Mouse (Mus musculus): ENCODE results near the gene Cfap126.

Cfap126 gene

DNA sequence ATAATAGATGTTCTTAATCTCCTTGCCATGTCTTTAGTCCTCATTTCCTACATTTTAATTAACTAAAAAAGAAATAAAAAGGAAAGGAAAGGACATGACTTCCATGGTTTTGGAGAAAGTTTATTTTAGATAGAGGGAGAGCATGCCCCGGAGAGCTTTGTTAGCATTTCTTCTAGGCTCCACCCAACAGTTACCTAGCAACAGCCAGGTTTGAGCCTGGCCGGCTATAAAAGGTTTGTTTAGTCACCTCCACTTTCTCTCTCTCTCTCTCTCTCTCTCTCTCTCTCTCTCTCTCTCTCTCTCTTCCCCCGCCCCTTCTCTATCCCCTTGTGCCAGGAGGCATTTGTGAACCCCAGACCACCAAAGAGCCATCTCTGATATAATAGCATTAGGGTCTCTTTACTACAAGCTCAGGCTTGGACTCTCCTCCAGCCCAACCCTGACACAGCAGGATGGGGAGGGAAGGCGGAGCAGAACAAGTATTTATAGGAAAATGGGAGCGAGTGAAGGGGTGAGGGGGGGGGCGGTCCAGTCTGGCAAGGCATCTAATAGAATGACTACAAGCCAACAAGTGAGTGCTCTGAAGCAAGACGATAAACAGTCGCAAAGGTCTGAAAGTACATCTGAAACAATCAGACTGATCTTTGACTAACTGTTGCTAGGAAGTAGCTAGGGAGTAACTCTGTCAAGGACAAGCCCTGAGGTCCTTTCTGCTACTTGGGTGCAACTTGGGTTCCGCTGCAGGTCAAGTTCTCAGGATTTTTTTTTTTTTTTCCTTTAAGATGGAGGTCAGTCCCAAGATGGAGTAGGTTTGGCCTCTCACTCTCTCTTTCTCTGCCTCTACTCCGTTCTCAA is 17.4 kb upstream of the Cfap126 start:
- DNase-seq, result no peak

DNA sequence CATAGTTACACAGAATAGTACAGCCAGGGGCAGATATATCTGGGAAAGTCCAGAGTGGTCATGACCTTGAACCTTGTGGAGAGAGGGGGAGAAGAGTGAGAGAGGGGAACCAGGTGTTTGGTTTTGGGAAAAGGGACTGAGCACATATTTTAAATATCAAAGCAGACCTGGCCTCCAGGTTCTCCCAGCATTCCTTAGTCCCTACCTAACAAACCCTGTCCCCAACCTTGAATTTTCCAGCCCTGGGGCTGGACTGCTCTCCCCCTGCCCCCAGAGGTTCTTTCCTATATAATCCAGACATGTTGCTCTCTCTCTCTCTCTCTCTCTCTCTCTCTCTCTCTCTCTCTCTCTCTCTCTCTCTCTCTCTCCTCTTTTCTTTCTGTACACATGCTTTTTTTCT is 16.6 kb upstream of the Cfap126 start:
- DNase-seq, result no peak

DNA sequence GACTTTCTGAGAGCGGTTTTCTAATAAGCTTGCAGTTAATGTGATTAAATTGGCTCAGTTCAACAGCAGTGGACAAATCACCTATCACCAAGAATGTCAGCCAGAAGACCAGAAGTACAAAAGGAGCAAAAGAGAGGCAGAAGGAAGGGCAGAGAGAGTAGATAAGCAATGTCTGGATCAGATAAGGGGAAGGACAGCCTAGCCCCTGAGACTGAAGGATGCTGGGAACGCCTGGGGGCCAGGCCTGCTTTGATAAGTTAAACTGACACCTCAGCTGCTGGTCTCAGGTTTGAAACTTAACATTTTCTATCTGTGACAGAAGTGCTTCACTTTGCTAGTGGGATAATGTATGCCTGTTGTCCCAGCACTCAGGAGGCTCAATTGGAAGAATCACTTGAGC is 16.1 kb upstream of the Cfap126 start:
- DNase-seq, result no peak

DNA sequence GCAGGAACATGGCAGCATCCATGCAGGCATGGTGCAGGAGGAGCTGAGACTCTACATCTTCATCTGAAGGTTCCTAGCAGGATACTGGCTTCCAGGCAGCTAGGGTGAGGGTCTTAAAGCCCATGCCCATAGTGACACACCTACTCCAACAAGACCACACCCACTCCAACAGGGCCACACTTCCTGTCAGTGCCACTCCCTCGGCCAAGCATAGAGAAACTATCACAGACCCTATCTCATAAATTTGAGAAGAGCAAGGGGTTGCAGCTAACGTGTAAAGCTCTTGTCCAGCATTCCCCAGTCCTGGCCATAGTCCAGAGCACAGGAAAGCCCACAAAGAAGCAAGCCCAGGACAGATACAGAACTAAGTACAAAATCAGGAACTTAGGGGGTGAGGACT is 12.7 kb upstream of the Cfap126 start:
- DNase-seq, result no peak

DNA sequence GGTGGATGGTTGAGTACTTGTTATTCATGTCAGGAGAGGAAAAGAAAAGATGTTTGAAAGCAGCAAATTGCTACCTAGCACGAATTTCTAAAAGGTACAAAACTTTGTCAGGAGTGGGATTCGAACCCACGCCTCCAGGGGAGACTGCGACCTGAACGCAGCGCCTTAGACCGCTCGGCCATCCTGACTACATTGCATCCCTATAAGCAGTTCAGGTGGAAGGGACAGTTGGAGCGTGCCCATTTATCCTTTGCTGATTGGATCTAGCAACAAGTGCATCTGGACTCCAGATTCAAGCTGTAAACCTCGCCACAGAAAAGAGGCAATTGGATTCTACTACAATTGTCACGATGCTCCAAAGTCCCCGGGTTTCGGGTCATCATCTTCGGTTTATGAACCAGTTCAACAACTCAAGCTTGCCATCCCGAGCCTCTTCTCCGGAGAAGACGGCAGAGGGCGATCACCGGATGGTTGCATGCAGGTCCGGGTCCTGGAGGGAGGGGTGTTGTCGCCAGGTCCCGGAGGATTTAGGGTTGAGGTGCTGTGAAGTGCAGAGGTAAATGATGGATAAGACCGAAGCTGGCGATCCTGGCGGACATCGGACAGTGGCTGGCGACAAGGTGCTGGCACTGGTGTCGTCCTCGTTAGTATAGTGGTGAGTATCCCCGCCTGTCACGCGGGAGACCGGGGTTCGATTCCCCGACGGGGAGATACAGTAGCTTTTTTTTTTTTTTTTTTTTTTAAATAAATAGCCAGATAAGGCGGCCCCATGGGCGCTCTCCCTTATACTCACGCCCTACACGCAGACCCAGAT is 11.8 kb upstream of the Cfap126 start:
- peak; percentile 87 for DNase-seq

DNA sequence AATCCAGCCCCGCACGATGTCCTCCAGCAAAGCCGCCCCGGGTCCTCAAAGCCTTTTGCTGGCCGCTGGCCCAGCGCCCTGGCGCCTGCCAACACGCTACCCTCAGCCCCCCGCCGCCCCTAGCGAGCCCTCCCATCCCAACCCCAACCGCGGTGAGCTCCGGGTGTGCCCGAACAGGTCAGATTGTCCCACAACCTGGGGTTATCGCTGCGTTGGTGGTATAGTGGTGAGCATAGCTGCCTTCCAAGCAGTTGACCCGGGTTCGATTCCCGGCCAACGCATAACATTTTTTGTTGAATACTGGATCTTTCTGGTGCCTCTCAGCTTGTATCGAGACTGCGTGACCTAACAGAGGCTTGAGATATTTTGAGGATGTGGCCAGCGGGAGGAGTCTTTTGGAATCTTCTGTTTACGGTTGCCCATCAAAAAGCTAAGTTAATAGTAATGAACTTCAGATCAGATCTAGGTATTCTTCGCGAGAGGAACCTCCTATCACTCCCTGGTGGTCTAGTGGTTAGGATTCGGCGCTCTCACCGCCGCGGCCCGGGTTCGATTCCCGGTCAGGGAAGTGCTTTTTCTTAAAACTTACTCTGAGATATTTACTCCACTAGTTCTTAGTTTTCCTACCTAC is 11.1 kb upstream of the Cfap126 start:
- peak; percentile 88 for DNase-seq

DNA sequence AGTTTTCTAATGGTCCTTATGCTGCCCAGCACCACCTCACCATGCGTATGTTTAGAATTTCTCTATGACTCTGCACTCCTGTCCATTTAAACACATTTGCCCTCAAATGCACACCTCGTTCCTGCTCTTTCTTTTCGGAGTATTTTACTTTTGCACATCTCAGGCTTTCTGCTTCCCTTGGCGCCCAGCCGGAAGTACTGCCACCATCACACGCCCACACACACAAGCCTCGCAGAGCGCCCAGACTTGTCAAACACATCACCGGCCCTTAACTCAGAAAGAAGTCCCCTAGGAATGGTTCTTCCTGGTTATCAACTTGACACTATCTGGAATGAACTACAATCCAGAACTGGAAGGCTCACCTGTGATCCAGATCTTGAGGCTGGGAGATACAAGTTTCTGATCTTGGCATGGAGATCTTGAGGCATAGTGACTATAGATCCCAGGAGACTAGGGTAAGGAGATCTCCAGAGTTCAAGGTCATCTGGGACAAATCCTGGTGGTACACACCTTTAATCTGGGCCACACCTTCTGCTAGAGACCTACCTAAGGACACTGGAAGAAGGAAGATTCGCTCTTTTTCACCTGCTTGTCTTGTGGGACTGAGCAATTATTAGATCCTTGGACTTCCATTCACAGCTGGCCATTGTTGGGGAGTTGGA is 10.4 kb upstream of the Cfap126 start:
- no peak for DNase-seq

DNA sequence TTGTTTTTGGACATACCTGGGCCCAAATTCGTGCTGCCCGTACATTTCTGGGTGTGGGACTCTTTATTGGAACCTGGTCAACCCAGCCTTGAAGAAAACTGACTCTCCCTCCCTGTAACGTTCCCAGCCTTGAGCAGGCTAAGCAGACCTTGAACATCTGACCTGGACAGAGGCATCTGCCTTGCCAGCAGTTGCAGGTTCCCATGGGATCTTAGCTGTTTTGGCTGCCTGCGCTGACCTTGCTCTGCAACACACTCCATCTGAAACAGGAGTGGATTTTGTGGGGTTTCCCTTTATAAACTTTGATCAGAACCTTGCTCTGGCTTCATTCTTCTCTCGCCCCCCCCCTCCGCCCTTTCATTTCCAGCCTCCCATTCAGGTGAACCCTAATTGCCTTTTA is 8.5 kb upstream of the Cfap126 start:
- no peak for DNase-seq

DNA sequence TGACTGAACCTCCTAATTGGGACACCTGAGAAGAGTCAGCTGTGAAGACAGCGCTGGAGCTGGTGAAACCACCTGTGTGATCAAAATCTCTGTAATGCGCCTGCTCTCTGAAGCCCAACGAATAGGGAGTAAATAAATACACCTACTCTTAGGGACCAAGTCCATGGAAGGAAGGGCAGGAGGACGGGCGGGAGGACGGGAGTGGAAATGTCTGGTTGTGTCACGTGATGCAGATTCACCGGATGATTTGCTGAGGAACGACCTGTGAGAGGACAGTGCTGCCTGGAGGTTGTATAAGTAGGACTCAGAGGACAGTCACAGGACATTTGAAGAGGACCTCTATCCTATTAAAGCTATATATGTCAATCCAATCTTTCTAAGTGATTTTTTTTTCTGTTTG is 4.1 kb upstream of the Cfap126 start:
- DNase-seq, result no peak

DNA sequence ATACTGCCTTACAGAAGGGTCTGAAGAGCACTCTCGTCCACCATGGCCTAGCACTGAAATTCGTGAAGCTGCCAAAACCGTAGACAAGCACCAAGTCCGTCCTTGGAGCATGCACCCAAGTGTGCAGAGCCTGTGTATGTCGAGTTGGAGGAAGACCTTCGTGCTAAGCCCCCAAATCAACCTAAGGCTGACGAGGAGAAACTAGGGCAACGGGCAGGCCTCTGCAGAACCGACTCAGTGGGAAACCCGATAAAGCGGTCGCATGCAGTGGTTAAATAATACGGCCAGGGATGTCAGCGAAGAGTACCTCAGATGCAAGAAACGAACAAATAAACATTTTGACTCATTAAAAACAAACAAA is 3.1 kb upstream of the Cfap126 start:
- no peak for DNase-seq

DNA sequence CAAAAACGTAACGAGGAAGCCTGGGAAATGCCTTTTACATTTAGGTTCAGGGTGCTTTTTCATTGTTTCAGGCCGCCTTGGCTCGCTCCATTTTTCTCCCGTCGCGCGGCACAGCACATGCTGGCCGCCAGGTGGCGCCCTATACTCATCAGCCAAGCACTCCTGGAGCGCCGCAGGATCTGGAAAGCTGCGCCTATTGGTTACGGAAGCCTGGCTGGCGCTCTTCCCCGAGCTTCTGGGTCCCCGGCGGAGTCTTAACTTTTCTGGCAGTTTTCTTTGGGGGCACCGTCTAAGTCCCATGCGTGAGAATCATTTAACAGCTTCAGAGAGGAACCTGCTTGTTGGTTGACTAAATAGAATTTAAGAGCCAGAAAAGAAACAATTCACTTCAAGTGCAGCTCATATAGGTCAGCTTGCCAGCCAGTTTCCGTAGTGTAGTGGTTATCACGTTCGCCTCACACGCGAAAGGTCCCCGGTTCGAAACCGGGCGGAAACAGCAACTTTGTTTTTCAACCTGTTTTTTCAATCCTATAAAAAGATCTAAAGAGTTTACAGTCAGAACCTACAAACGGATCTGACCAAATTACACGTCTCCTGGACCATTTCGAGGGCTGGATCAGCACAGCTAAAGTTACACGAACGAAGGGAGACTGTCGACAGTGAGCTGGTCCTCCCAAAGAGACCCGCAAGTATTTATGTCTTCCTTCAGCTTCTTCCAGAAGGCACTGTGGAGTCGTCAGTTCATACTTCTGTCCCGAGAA is 2.5 kb upstream of the Cfap126 start:
- peak; percentile 95 for DNase-seq

DNA sequence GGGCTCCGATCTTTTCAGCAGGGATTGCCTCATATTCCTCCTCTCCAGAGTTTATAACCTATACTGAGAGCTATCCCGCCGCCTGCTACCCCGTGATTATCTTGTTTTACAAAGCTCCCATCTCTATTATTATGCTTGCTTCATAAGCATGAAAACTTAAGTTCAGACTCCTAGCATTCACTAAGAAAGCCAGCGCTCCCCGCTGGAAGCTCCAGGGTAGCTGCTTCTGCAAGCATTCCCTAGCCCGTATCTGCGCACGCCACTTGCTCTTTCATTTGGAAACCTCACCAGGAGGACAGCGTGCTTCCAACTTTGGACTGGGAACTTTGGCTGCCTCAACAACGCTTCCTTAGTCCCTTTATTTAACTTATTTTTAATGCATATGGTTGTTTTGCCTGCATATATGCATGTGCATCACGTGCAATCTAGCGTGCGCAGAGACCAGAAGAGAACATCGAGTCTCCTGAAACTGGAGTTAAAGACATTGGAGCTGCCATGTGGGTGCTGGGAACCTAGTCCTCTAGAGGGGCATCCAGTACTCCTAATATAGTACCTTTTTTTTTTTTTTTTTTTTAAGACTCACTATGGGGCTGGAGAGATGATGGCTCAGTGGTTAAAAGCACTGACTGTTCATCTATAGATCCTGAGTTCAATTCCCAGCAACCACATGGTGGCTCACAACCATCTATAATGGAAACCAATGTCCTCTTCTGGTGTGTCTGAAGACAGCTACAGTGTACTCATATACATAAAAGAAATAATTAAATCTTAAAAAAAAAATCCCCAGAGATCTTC is 1.7 kb upstream of the Cfap126 start:
- peak; percentile 71 for DNase-seq

DNA sequence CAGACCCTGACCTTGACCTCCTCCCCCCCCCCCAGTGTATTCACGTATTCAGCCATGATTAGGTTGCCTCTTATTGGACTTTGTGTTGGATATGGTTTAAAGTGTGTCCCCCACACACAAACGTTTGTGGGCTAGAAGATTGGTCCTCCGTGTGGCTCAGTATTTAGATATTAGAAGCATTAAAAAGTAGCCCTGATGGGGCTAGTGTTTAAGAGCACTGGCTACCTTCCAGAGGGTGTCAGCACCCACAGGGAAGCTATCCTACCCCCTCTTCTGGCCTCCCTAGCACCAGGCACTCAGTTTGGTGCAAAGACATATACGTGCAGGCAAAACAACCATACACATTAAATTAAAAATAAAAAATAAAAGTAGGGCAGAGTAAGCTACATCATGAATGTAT is 732 bp upstream of the Cfap126 start:
- no peak for DNase-seq

DNA sequence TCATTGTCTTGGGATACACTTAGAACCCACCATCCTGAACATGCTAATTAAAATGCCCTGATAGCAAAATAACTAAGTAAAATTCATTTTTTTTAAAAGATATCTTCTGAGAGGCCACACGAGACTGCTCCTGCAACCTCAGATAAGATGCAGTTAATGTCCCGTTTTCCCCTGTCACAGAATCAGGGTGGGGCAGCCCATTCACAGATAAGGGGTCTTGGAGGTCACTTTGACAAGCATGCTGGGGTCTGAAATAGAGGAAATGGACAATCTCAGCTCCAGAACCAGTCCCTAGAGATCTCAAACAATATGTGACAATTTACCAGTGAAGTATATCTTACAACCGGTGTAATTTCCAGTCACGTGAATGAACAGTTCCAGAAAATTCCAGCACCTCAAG is 2.6 kb downstream of the Cfap126 start:
- no peak for DNase-seq

DNA sequence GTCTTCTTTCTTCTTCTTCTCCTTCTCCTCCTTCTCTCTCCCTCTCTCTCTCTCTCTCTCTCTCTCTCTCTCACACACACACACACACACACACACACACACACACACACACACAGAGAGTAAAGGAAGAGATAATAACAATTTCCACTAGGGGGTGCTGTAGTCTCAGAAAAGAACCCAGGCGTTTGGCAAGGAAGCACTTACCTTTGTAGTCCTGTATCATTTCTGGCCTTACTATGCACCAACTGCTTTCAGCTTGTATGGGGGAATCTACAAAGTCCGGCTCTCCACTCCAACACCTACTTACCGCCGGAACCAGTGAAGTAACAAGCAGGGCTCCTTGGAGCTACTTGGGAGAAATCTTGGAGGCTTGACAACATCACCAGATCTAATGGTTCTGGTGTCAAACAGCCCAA is 4.6 kb downstream of the Cfap126 start:
- DNase-seq, result peak; percentile 79

DNA sequence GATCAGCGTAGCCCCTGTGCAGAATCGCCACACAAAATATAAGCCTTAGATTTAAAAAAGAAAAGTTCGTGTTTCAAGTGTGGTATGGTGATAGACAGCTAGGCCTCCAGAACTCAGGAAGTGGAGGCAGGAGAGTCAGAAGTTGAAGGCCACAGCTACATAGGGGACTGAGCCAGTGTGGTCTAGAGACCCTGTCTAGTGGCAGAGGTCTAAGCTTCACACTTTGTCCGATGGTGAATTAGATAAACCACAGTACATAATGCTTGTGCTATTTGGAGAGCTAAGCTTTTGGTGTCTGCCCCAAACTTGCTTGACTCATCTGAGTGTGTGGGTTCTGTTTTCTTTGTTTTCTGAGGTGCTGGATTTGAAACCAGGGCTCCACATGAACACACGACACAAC is 5.3 kb downstream of the Cfap126 start:
- no peak for DNase-seq

DNA sequence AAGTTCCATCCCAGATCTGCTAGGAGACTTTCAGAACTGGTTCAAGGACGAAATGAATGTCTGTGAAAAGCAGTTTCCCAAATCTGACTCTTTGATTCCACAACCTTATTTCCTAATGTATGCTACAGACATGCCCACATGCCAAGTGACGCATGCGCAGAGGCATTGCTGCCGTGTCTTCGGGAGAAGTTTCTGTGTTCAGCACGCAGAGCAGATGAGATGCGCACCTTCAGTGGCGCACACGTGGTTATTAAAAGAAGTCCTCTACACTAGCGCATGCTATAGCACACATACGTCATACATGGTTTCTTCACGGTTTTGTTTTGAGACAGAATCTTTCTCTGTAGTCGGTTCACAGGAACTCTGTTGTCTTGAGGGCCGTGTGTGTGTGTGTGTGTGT is 5.7 kb downstream of the Cfap126 start:
- no peak for DNase-seq

DNA sequence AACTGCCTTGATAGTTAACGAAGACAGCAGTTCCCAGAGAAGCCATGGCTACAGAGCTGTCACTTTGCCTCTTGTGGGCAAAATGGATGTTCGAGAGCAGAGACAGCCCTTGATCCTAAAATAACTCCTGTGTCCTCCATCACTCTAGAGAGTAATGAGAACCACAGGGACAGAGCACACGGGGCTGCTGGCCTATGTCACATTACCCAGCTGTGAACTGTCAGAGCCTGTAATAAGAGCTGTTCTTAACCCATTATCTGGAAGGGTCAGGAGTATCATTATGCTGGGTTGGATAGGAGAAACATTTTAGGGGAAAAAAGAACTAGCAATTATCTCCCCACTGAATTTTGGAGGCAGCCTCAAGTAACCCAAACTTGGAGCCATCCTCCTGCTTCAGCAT is 7.2 kb downstream of the Cfap126 start:
- DNase-seq, result no peak

DNA sequence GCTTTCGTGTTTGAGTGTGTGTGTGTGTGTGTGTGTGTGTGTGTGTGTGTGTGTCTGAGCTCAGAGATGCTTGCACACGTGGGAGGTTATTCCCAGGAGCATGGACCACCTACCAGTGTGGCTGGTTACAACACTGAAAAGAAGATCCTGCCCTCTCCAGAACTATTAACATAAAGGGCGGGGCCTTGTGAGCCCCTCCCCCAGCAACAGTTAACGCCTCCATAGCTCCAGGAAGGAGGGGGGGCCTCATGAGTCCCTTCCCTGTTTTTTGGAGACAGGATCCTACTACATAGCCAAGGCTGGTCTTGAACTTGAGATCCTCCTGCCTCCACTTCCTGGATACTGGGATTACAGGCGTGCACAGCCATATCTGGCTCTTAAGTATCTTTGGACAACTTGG is 8.1 kb downstream of the Cfap126 start:
- DNase-seq, result no peak

DNA sequence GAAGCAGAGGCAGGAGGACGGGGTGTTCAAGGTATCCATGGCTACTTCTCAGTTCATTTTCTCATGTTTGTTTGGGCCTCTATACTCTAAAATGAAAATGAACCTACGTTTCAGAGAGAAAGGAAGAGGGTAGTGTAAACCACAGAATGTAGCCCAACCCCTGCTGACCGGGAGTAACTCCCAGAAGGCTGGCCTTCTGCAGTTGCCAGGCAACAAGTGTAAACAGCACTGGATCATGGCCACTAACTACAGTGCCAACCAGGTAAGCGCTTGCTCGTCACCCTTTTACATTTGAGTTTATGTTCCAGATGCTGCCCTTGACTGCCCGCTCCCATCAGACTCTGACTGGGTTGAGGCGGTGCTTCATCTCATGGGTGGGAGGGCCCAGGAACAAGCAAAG is 9.2 kb downstream of the Cfap126 start:
- DNase-seq, result peak; percentile 61

DNA sequence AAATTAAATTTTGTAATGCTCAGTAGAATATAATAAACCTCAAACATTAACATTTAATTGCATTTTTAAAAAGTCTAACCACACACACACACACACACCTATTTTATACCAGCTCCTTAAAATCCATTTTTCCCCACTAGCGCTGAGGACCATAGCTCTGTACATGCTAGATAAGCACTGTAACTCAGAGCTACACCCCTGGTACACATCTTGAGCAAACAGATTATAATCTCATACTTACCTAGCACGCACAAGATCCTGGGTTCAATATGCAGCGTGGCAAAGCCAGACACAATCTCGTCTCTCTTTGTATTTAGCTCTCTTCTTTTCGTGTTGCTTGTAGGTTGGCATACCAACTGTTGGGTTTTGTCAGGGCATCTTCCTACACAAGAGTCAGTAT is 10.7 kb downstream of the Cfap126 start:
- no peak for DNase-seq

DNA sequence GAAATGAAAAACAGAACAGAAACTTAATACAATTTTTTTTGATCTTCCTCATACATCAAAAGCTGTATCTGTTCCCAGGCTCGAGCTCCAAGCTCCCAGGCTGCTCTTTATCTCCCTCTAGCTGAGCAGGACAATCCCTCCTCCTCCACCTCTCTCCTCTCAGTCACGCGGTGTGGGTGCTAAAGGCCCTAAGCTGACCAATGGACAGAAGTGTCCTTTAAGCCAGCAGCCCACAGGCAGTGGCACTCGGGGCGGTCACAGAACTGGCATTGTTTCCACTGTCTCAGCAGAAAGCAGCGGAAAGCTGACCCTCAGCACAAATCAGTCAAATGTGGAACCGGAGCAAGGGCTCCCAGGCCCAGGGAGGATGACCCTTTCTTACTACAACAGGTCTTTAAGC is 15.5 kb downstream of the Cfap126 start:
- DNase-seq, result peak; percentile 83

Data from kidney, postnatal 14 days (tissue).